Mouse (Mus musculus) liver (tissue): Measurements from ENCODE around the gene Tekt1.

Experiments
- DNase-seq: peaks from one replicate; pipeline ENCODE4 v3.0.0-alpha.2; 2020; ENCODE audit warnings: mixed read lengths

Tekt1 gene

DNA sequence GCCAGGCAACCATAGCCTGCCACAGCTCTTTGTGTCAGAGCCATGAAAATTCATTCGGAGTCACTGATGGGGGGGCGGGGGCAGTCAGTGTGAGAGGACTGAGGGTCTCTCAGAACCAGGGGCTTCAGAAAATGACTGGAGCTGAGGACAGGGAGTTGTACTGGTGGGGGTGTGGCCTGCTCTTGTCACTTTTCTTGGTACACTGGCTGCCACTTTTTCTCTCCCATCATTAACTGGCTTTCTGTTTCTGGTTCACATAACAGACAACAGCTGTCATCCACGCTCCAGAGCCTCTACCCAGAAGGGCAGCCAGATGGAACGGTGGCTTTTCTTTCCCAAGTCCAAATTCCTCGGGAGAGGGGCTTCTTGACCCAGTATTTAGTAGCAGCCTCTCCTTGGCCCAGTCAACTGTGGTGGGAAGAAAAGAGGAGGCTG is 23.8 kb downstream of the Tekt1 start:
- DNase-seq: no peak

DNA sequence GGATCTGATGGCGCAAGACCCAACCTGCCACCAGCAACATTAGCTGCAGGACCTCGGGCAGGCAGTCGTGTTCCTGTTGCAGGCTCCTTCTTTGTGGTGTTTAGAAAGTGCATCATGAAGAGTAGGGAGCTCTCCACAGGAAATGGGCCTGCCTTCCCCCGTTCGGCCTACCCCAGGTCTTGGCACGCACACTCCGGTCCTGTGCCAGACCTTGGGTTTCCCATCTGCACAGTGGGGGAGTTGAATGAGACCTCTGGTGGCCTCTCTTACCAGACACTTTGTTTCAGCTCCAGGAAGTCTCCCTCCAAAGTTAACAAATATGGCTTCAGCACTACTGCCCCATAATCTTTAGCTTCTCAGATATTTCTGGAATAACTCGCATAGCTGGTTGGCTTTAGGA is 25.5 kb downstream of the Tekt1 start:
- no peak for DNase-seq

DNA sequence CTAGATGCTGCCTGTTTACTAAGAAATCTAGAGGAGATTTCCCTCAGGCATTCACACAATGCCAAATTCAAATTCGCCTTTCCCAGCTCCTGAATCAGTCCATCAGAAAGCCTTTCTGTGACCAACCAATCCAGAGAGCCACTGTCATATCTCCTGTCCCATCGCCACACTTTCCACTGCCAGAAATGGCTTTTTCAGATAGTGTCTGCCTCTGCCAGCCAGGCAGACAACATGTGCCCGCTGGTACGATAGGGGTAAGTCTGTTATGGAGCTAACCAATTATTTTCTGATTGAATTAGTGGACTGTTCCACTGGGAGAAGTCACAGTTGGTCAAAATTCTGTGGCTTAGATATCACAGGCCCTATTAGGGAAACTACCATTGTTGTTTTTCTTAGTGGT is 27.6 kb downstream of the Tekt1 start:
- DNase-seq: no peak

DNA sequence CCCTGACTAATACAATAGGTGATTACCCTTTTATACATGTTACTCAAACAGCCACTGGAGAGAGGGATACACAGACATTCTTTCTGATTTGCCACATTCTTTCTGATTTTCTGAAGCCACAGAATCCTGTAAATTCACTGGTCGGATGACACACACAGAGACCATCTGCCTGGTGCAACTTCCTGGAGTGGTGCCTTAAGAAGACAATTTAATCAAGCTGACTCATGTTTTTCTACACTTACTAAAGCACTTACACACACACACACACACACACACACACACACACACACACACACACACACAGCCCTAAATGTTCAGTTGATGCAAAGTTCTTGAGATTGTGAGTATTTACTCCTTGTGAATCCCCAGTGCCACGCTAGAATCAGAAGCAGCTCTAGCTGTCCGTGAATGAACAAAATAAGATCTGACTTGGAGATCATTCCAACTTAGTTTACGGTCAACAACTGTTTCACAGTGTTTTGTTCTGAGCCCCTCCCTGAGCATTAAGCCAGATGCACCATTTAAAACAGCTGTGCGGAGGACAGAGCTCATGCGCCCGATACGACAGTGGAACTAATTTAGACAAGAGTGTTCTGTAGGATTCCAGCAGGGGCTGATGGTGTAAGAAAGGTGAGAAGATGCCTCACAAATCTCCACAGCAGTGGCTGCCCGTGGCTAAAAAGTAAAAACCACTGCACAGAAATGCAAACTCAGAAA is 29.1 kb downstream of the Tekt1 start:
- DNase-seq: no peak

DNA sequence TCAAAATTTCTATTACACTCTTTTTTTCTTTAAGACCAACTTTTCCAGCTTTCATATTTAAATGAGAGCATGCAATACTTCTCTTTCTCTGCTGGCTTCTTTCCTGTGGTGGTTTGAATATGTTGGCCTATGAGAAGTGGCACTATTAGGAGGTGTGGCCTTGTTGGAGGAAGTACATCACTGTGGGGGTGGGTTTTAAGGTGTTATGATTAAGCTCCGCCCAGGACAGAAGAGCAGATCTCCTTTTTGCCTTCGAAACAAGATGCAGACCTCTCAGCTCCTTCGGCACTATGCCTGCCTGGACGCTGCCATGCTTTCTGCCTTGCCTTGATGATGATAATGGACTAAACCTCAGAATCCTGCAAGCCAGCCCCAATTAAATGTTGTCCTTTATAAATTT is 36.5 kb downstream of the Tekt1 start:
- DNase-seq: no peak

DNA sequence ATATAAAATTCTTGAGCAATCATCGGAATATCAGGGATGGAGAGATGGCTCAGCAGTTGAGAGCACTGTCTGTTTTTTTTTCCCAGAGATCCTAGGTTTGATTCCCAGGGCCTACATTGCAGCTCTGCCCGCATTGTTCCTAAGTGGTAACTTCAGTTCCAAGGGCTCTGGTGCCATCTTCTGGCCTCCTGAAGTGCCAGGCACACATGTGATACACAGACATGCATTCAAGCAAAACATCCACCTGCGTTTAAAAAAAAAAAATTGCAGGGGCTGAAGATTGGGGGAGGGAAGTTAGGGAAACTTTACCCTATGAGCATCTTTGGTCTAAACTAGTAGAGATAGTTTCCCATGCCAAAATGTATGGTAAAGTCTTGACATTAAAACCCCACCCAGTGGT is 37.8 kb downstream of the Tekt1 start:
- DNase-seq: no peak

DNA sequence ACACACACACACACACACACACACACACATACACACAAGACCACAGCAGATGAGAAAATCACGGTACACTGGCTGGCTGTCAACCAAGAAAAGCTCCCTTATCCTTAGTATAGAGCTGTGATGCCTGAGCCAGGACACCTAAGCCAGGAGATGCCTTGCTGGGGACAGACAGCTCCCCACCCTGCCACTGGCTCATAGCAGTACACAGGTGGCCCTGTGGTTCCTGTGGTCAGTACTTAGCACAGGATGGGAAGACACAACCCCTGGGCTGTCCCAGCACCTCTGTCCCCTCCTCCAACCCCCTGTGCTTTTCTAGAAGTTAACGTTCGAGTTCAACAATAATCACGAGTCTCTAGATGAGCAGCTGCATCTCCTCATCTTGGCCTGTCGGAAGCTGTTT is 44.2 kb downstream of the Tekt1 start:
- no peak for DNase-seq

DNA sequence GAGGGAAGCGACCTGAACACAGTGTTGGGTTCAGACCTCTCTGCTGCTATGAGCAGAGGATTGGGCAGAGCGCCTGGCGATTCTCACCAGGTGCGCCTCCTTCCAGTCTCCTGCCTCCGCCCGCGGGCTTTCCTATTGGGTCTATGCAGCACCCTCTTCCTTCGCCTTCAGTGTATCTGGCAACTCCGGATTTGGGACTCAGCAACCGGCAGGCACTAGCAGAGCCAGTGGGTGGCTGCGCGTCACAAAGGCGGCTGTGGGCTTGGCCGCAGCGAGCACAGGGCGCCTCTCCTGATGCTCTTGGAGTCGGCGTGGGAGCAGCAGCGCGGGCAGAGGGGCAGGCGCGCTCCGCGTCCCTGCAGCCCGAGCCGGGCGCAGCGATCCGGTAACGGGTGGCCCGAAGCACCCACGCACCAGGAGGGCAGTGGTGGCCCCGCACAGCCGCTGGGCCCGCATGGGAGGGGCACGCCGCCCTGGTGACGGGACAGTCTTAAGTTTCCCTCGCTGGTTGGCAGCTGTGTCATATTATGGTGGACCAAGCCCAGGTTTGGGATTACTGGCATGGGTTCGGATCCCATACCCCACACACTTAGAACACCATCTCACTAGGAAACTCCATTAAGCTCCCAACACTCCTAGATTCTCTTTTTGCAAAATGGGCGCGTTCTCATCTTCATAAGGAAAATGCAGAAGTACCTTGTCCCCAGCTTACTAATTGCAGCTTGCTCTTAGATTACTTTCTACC is 47.9 kb downstream of the Tekt1 start, which contains the start of gene Fbxo39:
Fbxo39 (plus strand) TSS at position 294 of the 745 bp plus-strand sequence.
- DNase-seq: no peak

DNA sequence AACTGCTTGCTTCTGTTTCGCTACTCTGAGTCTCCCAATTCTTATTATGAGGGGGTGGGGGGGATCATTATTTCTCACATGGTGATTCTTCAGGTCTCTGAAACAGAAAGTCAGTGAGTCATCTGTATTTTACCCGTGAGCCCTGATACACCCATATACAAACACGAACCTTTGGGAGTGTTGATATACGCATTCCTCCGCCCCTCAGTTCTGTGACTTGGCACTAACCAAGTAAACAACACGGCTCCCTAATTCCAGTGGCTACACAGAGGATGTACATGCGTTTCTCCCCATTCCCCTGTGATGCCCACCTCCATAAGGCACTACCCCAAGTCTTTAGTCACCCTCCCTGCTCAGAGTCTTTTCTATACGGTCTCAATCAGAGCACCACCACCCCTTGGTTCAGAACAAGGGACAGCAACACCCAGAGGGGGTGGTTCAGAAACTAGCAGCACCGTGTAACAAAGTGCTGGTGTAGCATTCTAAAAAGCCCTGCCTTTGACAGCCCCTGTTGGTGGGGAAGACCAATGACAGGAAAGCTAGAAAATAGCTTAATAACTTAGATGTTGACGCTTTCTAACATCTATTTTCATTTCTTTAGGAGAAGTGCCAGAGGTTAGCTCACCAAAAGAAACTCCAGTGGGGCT is 50.8 kb downstream of the Tekt1 start:
- no peak for DNase-seq

DNA sequence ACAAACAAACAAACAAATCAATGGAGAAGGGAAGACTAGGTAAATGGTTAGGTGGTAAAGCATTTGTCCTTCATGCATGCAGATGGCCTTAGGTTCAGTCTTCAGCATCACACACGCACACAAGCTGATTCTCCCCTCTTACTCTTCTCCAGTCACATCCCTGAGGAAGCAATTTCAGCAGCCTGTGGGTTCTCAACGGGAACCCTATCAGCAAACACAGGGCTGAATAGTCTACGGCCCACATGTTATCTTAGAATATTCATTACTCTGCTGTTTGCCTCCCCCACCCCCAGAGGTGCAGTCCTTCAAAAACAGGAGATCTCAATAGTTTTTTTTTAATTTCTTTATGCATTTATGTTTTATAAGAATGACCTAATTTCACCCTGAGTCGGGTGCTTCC is 51.8 kb downstream of the Tekt1 start:
- DNase-seq: no peak

DNA sequence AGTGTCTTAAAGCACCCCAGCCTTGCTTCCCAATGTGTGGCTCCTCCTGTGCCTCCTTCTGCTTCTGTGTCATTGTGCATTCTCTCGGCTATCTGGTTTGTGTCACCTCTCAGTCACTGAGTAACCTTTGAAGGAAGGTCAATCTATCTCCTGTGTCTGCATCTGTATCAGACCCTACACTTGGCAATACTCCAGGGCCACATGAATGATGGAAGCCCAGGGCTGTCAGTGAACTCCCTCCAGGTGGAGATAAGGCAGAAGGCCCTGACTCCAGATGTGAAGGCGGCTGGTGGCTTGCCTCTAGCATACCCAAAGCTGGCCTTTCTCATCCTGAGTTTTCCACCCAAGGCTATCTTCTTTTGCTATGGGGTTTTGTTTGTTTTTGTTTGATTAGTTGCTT is 53.3 kb downstream of the Tekt1 start:
- DNase-seq: no peak

DNA sequence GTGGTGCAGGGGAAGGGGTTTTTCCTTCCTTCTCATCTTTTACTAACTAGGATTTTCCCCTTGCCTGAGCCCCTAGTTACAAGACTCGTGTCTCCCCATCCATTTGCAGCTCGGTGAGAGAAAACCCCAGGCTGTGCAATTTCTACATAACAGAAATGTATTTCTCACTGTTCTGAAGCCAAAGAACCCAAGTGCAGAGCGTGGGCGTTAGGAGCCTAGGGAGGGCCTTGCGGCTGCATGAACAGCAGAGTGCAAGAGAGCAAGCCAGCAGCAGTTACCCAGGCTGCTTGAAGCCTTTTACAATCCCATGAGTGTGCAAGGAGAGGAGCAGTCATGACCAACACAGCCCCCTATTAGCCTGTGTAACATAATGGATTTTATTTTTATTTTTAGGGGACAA is 54.8 kb downstream of the Tekt1 start:
- no peak for DNase-seq

DNA sequence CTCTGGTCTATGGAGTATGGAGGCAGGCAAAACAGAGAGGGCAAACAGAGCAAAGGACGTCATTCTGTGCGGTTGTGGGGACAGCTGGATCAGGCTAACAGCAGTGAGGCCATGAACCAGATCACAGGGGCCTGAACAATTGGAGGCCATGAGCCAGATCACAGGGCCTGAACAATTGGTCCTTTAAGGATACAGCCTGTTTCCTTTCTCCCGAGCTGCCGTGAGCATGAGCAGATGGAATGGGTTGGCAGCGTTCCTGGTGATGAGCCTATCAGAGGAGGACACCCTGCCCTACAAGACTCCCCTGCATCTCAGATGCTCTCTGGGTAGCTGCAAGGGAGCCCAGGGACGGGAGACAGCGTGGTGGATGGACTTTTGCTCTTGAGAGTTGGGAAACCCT is 60.0 kb downstream of the Tekt1 start:
- no peak for DNase-seq

DNA sequence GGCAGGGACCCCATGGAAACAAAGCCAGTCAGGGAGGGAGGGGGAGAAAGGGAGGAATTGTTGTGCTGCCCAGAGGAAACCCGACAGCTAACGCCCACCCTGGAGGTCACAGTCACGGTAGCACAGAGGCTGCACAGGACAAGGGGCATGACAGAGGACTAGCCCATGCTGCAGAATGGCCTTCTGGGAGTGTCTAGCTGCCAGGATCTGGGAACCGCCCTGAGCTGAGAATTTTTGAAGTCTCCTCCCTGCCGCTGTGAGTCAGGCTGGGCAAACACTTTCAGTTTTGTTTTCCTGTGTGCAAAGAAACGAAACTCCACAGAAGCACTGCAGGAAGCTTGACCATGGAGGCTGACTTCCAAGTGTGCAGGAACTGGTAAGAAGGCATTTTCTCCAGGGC is 60.9 kb downstream of the Tekt1 start, which contains the start of gene Xaf1:
Xaf1 (plus strand) TSS at position 296 of the 400 bp plus-strand sequence.
- DNase-seq: peak; percentile 17
